Mouse (Mus musculus) kidney, embryonic 16.5 days (tissue): ENCODE measurements around the gene Rad17. TPM values are rescaled to one million over a fixed set of nuclear protein-coding genes. Genes with fewer than 3 reads are reported as not detected.

ENCODE experiments used
- ATAC-seq: fragments of 200-750 bp; cut with Nextera tagmentation; 2 replicates; pipeline ENCODE4 v1.8.0; 2017; ENCODE audit warnings: moderate TSS enrichment; ENCODE audit not compliant: low FRiP score, low TSS enrichment
- H3K27ac ChIP-seq: fragments of 300-500 bp; sonication (generic); 2 replicates; pipeline ENCODE4 v1.5.1; 2014; ENCODE audit warnings: low read length
- H3K27me3 ChIP-seq: fragments of 300-500 bp; sonication (generic); 2 replicates; pipeline ENCODE4 v1.6.1; 2014; ENCODE audit warnings: low read length, control low read depth, mixed read lengths; ENCODE audit not compliant: insufficient read depth
- H3K36me3 ChIP-seq: fragments of 300-500 bp; sonication (generic); 2 replicates; pipeline ENCODE4 v1.6.1; 2014; ENCODE audit warnings: low read length, control low read depth, mixed read lengths; ENCODE audit not compliant: insufficient read depth
- H3K4me1 ChIP-seq: fragments of 300-500 bp; sonication (generic); 2 replicates; pipeline ENCODE4 v1.6.1; 2014; ENCODE audit warnings: low read length, control low read depth, mixed read lengths; ENCODE audit not compliant: insufficient read depth
- H3K4me2 ChIP-seq: fragments of 300-500 bp; sonication (generic); replicated peaks from 2 replicates; pipeline ENCODE4 v1.6.1; 2014; ENCODE audit warnings: low read depth, low read length
- H3K4me3 ChIP-seq: fragments of 300-500 bp; sonication (generic); 2 replicates; pipeline ENCODE4 v1.5.1; 2014; ENCODE audit warnings: mild to moderate bottlenecking, low read length
- H3K9ac ChIP-seq: fragments of 300-500 bp; sonication (generic); replicated peaks from 2 replicates; pipeline ENCODE4 v1.6.1; 2014; ENCODE audit warnings: low read length
- H3K9me3 ChIP-seq: fragments of 300-500 bp; sonication (generic); 2 replicates; pipeline ENCODE4 v1.6.1; 2016; ENCODE audit warnings: low read length, control low read depth
- WGBS: fragments of 180-500 bp; shearing (Covaris S2); extraction: QIAGEN DNeasy Blood & Tissue Kit; methylation state at CpG from one replicate; pipeline ENCODE4 v1.1.7; 2014; 5-methylcytosine and 5-hydroxymethylcytosine counted together
- polyA plus RNA-seq: library from polyadenylated mRNA; unstranded; fragments of >200 nt; fragmentation: Nextera tagmentation; extraction: Ambion mirVana; gene quantifications from 2 replicates; pipeline ENCODE4 v1.2.1, GENCODE M21; 2015

Rad17 gene
- polyA plus RNA-seq, 1 experiment from 2014 or later, result 21.0 TPM

- ATAC-seq, result no peak
- Histone ChIP-seq H3K4me3 (no peak overlapping the region), H3K4me1 (peaks cover 6% of the 10 kb centered on the region; the same call in 1 of the 2 replicates), H3K9me3 (no peaks in the 10 kb centered on the region), H3K9ac (no peak overlapping the region), H3K36me3 (no peaks in the 10 kb centered on the region), H3K4me2 (no peak overlapping the region), H3K27me3 (no peaks in the 10 kb centered on the region), H3K27ac (no peak overlapping the region)
- 69% methylated on average over 3 of the region's 3 CpGs for WGBS
Measured at GRCm38 (mm10) chr13:100579220-100579619, 71.6 kb downstream of the Rad17 start.

DNA sequence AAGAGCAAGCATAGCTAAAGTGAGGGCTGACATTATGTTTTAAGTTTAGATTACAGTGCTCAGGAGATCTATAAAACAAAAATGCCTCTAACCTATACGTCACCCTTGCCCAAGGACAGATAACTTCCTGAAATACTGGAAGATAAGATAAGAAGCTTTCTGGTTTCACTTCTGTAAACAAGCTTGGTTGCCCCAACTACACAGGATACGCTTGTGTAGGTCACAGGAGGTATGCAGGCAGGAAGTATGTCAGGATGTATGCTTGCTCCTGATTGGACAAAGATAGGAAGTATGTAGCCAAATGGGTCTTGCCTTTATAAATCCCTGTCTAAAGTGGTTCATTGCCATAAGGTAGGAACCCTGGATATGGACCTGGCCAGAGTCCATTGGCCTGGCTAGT, 74.9 kb downstream of the Rad17 start:
- no peak overlapping the region for H3K27ac ChIP-seq
- 58% methylated on average over 2 of the region's 2 CpGs for WGBS

DNA sequence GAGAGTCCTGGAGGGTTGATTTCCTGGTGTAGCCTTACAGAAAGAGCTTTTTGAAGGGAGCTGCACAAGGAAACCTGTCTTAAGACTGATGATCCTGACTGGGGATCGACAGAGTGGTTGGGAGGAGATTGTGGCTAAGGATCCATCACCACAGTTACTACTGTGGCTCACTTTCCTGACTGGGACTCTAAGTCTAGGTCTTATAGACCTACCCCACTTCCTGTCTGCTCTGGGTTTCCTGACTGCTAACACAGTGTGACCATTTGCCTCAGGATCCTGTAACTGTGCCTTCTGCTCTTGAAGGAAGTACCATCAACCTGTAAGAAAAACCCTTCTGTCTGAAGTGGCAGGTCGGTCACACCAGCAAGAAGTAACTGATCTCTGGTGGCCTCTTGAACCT, 80.1 kb downstream of the Rad17 start:
- H3K4me2 ChIP-seq, result no peak overlapping the region
- no peak for ATAC-seq
- no peak overlapping the region for H3K9ac ChIP-seq
- no peak overlapping the region for H3K27ac ChIP-seq
- H3K9me3 ChIP-seq, result no peaks in the 10 kb centered on the region
- no peaks in the 10 kb centered on the region for H3K27me3 ChIP-seq
- WGBS, result 53% methylated on average over 2 of the region's 2 CpGs
- no peak overlapping the region for H3K4me3 ChIP-seq
- no peaks in the 10 kb centered on the region for H3K36me3 ChIP-seq
- no peaks in the 10 kb centered on the region for H3K4me1 ChIP-seq

More for the DNA sequence above, 74.9 kb downstream of the Rad17 start:
- H3K36me3 ChIP-seq, result no peaks in the 10 kb centered on the region
- H3K4me1 ChIP-seq, result no peaks in the 10 kb centered on the region
- H3K27me3 ChIP-seq, result no peaks in the 10 kb centered on the region
- no peak for ATAC-seq
- no peak overlapping the region for H3K4me2 ChIP-seq
- no peak overlapping the region for H3K4me3 ChIP-seq
- no peaks in the 10 kb centered on the region for H3K9me3 ChIP-seq
- H3K9ac ChIP-seq, result no peak overlapping the region

GRCm38 (mm10) chr13:100568359-100568758, 82.5 kb downstream of the Rad17 start:
- no peak overlapping the region for H3K9ac ChIP-seq
- H3K27ac ChIP-seq, result no peak overlapping the region
- no peak overlapping the region for H3K4me3 ChIP-seq
- H3K9me3 ChIP-seq, result no peaks in the 10 kb centered on the region
- H3K4me1 ChIP-seq, result no peaks in the 10 kb centered on the region
- H3K27me3 ChIP-seq, result no peaks in the 10 kb centered on the region
- ATAC-seq, result no peak
- no peak overlapping the region for H3K4me2 ChIP-seq
- no peaks in the 10 kb centered on the region for H3K36me3 ChIP-seq
- WGBS, result 100% methylated on average over 1 of the region's 1 CpGs

Other genes starting within 250 kb of the Rad17 start
- not detected in 2 replicates for gene Naip1, start 198.2 kb downstream of the Rad17 start, polyA plus RNA-seq
- gene Gtf2h2, start 158.5 kb downstream of the Rad17 start, polyA plus RNA-seq, result 76.1 and 85.4 TPM in 2 replicates
- 34.3 and 34.4 TPM in 2 replicates for gene Ocln, start 98.3 kb downstream of the Rad17 start, polyA plus RNA-seq
- 18.8 and 20.5 TPM in 2 replicates for gene Marveld2, start 34.1 kb downstream of the Rad17 start, polyA plus RNA-seq
- gene Ak6, start 72 bp downstream of the Rad17 start, polyA plus RNA-seq, result 258 and 281 TPM in 2 replicates
- 8.9 and 12.8 TPM in 2 replicates for gene Taf9, start 528 bp upstream of the Rad17 start, polyA plus RNA-seq
- 7.2 and 7.7 TPM in 2 replicates for gene Ccdc125, start 18.7 kb upstream of the Rad17 start, polyA plus RNA-seq
- 102 and 103 TPM in 2 replicates for gene Cdk7, start 79.9 kb upstream of the Rad17 start, polyA plus RNA-seq
- 171 and 174 TPM in 2 replicates for gene Mrps36, start 93.6 kb upstream of the Rad17 start, polyA plus RNA-seq
- gene Cenph, start 124.8 kb upstream of the Rad17 start, polyA plus RNA-seq, result 35.6 and 39.8 TPM in 2 replicates
- 269 and 273 TPM in 2 replicates for gene Ccnb1, start 135.5 kb upstream of the Rad17 start, polyA plus RNA-seq
- gene Slc30a5, start 182.4 kb upstream of the Rad17 start, polyA plus RNA-seq, result 54.9 and 55.5 TPM in 2 replicates